Comparison of ENCODE assay signal across 8 mouse cellular contexts in the genomic region with DNA sequence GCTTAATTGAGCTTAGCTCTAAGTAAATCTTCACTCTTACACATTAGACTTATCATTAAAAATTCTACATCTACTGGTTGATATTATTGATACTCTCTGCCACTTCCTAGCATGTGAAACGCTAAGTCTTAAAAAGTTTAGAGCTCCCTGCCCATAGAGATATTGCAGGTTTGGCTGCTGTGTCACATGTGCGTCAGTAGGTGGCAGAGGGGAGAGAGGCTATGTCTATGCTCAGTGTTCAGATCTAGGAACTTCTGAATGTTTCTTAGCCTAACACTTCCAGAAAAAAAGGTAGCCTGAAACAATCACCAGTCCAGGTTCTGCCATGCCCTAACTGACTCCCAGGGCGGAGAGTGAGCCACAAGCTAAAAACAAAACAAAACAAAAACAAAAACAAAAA.
DNase-seq lines count a peak whose midpoint lies in the region; ATAC-seq and TF ChIP-seq lines count a peak whose summit lies in the region.

No protein-coding gene starts in this region.

- H3K9ac ChIP-seq in midbrain, embryonic 11.5 days (ENCODE audit: low read length), result no peak overlapping the region
- H3K9ac ChIP-seq in midbrain, embryonic 13.5 days (replicated peaks), result no peak overlapping the region

- TF ChIP-seq CTCF in gastrocnemius, adult 2 months (IDR thresholded peaks at IDR 0.05), result peak; percentile 39

- H3K9me3 ChIP-seq in midbrain, embryonic 11.5 days (ENCODE audit: control insufficient read depth, low read length), result no peaks in the 10 kb centered on the region
- H3K9me3 ChIP-seq in midbrain, embryonic 13.5 days, result no peaks in the 10 kb centered on the region

- no peak for DNase-seq in gastrocnemius, adult 2 months
- no peak for DNase-seq in gastrocnemius, postnatal 25 days
- DNase-seq in midbrain, embryonic 11.5 days (ENCODE audit: low spot score, missing footprints), result no peak
- peak; percentile 23 for DNase-seq in retina, embryonic 14.5 days (ENCODE audit: low spot score)
- no peak for DNase-seq in Muller cell, postnatal 12 days (ENCODE audit: inconsistent ontology term)
- DNase-seq in urinary bladder, postnatal 25 days (ENCODE audit: low spot score), result no peak

- H3K36me3 ChIP-seq in midbrain, embryonic 11.5 days (ENCODE audit: control insufficient read depth, insufficient read depth, low read length), result no peaks in the 10 kb centered on the region
- no peaks in the 10 kb centered on the region for H3K36me3 ChIP-seq in midbrain, embryonic 13.5 days

- no peaks in the 10 kb centered on the region for H3K27me3 ChIP-seq in midbrain, embryonic 11.5 days (ENCODE audit: control insufficient read depth, insufficient read depth, low read length)
- no peaks in the 10 kb centered on the region for H3K27me3 ChIP-seq in midbrain, embryonic 13.5 days

- H3K27ac ChIP-seq in gastrocnemius, adult 2 months, result no peak overlapping the region
- H3K27ac ChIP-seq in midbrain, embryonic 11.5 days (ENCODE audit: low read depth, low read length), result no peak overlapping the region
- H3K27ac ChIP-seq in midbrain, embryonic 13.5 days, result no peak overlapping the region

- no peaks in the 10 kb centered on the region for H3K4me1 ChIP-seq in midbrain, embryonic 11.5 days (ENCODE audit: control insufficient read depth, insufficient read depth, low read length)
- H3K4me1 ChIP-seq in midbrain, embryonic 13.5 days (replicated peaks), result no peaks in the 10 kb centered on the region

- H3K4me2 ChIP-seq in midbrain, embryonic 11.5 days, result no peak overlapping the region
- no peak overlapping the region for H3K4me2 ChIP-seq in midbrain, embryonic 13.5 days (replicated peaks)

- intact Hi-C loops in gastrocnemius, adult 2 months (cut with DNase I), result no loop called here

- WGBS in midbrain, embryonic 11.5 days, result 57% methylated on average over 3 of the region's 3 CpGs
- WGBS in midbrain, embryonic 13.5 days, result 57% methylated on average over 3 of the region's 3 CpGs

- H3K4me3 ChIP-seq in gastrocnemius, adult 2 months, result no peak overlapping the region
- H3K4me3 ChIP-seq in midbrain, embryonic 11.5 days (ENCODE audit: low read depth, low read length), result no peak overlapping the region
- H3K4me3 ChIP-seq in midbrain, embryonic 13.5 days (replicated peaks), result no peak overlapping the region

- ATAC-seq in midbrain, embryonic 11.5 days (ENCODE audit: low FRiP score), result peak; percentile 57
- ATAC-seq in midbrain, embryonic 13.5 days, result no peak
- peak; percentile 71; the same call in 1 of the 2 replicates for ATAC-seq in common myeloid progenitor, adult 5-6 weeks (replicated peaks; ENCODE audit: low read depth, poor library complexity, severe bottlenecking)
